Mouse (Mus musculus): ENCODE measurements around the gene Olfr507. TPM values are rescaled to one million over a fixed set of nuclear protein-coding genes. Genes with fewer than 3 reads are reported as not detected.
"Not testable (repeated sequence)": the region's sequence is repeated elsewhere in the genome, so short reads cannot be mapped to it uniquely, and the experiment has no call there.

Gene Olfr507
- not detected for total RNA-seq (2022)

DNA sequence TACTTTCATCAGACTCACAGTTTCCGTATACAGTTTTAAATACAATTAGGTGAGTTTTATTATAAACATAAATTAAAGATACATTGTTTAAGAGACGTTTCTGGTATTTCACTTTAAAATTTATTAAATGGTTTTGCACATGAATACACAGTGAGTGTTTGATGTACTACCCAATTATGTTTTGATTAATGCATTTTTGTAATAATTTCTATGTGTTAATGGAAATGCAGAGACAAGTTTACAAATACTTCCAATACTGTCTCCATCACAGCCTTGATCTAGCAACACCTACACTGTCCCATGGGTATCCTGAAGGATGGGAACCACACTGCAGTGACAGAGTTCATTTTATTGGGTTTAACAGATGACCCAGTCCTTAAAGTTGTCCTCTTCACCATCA is at the start of gene Olfr507:
Gene Olfr507, plus strand, starts transcription at position 301 of the 400 bp plus-strand sequence.
- no peak for DNase-seq (ENCODE audit: low spot score in 2 of 2)

DNA sequence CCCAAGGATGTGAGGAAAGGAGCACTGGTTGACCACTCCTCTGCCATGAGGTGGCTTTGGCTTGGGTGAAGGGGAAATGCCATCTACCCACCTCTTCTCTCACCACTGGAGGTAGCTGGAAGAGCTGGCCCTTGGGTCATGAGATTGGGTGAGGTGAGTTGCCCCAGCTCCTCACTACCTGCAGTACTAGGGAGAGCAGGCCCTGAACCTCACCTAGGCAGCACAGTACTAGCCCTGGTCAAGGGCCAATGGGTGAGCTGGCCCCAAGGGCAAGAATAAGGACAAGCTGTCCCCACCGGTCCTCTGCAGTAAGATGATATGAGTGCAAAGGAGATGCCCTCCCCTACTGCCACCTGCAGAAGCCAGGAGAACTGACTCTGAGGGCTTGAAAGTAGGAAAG is 31.8 kb upstream of the Olfr507 start:
- no peak for DNase-seq (ENCODE audit: low spot score in 2 of 2)

DNA sequence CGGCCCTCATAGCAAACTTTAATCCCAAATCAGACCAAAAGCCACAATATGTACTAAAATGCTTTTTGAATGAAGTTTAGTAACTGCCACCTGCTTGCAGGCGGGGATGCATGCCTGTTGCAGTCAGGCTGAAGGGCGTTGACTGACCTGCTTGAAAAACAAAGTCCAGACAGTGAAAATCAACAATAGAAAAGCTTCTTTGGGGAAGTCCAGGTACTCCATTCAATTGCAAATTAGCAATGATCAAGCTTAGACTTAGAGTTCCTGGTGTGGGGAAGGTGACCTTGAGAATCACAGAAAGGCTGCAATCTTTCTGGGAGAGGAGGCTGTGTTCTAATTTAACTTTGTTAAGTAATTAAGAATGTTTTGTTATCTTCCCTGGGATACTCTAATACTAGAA is 19.7 kb upstream of the Olfr507 start:
- DNase-seq (ENCODE audit: low spot score in 2 of 2): not testable (repeated sequence)

DNA sequence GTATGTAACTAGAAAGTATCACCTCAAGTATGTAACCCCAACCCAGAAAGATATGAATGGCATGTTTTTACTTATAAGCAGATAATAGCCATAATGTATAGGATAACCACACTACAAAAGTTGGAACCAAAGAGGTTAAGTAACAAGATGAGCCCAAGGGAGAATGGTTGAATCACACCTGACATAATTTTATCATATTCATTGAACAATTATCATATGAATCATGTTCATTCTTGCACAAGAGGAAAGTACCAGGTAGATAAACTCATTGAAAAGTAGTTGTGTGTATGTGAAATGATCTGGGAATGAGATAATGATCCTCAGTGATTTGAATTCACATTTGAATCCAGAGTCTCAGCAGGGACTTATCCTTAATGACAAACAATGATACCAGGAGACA is 11.1 kb upstream of the Olfr507 start, which contains the start of gene Olfr506:
Gene Olfr506, plus strand, starts transcription at position 301 of the 400 bp plus-strand sequence.
- DNase-seq (ENCODE audit: low spot score in 2 of 2): no peak

DNA sequence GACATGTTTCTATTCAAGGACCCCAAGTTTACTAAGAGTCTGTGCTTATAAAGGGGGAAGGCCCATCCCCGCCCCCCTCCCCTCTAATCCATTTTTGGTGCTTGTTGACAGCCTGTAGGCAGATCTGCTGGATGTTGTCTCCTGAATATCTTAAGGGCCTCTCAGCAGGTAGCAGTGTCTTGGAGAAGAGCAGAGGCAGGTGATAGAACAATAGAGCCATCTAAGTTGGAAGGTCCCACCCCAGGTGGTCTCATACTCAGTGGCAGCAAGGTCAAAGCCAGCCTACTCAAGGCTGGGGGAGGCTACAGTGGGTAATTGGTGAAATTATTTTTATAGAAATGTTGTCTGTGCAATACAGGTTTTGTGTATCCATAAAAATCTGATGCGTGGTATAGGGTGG is 7.5 kb upstream of the Olfr507 start:
- DNase-seq (ENCODE audit: low spot score in 2 of 2): no peak

DNA sequence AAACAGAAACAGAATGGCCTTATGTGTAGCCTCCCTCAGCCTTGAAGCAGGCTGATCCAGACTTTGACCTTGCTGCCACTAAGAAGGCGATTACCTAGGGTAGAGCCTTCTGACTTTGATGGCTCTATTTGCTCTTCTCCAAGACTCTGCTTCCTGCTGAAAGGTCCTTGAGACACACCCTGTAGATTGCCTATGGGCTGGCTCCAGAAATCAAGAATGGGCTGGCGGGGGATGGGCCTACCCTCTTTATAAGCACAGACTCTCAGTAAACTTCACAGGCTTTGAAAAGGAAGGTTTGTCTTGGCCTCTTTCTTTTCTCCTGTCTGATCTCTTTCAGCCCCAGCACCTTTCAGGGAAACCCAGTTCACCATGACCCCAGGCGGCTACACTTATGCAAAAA is 4.8 kb upstream of the Olfr507 start:
- not testable (repeated sequence) for DNase-seq (ENCODE audit: low spot score in 2 of 2)

DNA sequence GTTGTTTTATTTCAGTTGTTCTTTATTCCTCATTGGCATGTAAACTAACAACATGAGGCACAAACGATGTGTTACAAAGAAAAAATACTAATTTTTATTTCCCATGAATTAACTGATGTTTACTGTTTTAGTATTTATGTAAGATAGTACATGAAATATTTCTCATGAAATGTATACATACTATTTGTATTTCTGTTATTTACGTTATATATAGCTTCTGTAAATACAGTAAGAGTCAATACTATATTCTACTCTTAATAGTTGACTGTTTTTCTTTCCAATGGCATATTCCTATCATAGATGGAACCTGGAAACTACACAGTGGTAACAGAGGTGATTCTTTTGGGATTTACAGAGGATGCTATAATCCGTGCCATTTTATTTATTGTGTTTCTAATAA is 8.1 kb downstream of the Olfr507 start, which contains the start of gene Olfr508:
Gene Olfr508, plus strand, starts transcription at position 301 of the 400 bp plus-strand sequence.
- no peak for DNase-seq (ENCODE audit: low spot score in 2 of 2)

DNA sequence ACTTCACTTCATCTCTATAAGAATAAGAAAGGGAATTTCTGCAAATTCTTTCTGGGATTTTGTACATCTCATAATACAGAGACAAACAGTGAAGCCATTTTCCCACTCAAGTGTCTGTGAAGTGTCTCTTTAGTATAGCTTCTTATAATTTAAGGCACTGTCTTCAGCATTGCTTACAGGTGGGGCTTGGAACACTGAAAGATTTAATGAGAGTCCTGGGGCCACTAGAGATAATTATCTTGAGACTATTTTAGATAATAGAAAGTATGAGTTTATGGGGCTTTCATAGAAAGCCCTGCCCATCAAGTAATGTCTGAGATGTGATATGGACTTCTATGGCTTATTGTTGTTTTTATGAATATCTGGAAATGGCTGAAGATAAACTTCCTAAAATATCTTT is 30.2 kb downstream of the Olfr507 start, which contains the start of gene Olfr509:
Gene Olfr509, minus strand, starts transcription at position 101 of the 400 bp plus-strand sequence.
- no peak for DNase-seq (ENCODE audit: low spot score in 2 of 2)

DNA sequence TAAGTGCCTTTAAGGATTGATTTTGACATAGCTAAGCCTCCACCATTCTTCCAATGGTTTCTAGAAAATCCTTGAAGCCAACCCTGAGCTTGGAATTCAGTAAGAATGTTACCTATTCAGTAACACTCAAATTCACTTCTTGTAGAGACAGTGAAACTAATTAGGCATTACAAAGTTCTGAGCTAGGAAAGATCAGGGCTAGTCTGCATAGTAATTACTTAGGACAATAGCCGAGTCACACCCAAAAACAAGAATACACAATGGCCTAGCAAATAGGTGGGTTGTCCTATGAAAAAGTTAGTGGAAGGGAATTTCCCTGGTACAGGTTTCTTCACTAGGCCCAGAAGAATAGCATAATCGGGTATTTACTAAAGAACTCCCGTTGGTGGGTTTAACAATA is 40.8 kb downstream of the Olfr507 start:
- DNase-seq (ENCODE audit: low spot score in 2 of 2): no peak

DNA sequence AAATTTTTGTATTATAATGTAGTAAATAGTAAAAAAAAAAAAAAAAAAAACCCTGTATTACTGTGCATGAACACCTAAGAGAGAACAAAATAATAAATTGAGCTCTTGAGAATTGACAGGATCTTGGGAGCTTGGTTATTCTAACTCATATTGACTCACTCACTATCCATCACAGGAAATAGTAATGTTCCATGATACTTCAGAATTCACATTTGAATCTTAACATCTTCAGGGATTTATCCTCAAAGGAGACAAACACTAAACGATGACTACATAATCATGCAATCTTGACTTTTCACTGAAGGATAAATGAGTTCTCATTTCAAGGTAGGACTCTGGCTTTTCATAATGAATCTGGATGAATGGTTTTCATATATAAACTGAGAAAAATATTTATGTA is 44.5 kb downstream of the Olfr507 start, which contains the start of gene Olfr510:
Gene Olfr510, plus strand, starts transcription at position 301 of the 400 bp plus-strand sequence.
- no peak for DNase-seq (ENCODE audit: low spot score in 2 of 2)

DNA sequence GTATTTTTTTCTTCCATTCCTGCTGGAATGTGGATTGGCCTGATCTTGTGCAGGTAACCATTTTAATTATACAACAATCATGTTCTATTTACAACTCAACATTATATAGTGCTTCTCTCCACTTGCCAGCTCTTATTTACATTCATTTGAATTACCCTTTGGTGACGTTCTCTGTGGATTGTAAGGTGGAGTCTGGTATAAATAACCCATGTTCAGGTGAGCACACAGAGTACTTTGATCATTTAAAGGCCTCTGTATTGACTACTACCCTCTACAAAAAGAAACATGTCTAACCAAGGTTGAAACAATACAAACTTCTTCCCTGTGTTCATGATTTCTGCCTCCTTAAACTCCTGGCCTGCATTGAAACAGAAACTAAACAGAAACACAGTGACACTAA is 49.4 kb downstream of the Olfr507 start:
- no peak for DNase-seq (ENCODE audit: low spot score in 2 of 2)

Other genes starting within 250 kb of the Olfr507 start
- gene Olfr495, start 228.6 kb upstream of the Olfr507 start, total RNA-seq (2022): not detected
- gene Olfr497, start 201.4 kb upstream of the Olfr507 start, total RNA-seq (2022): not detected
- gene Olfr498, start 156.5 kb upstream of the Olfr507 start, total RNA-seq (2022): not detected
- gene Olfr502, start 96.7 kb upstream of the Olfr507 start, total RNA-seq (2022): not detected
- not detected for gene Olfr503, start 77.3 kb upstream of the Olfr507 start, total RNA-seq (2022)
- not detected for gene Olfr504, start 56.0 kb upstream of the Olfr507 start, total RNA-seq (2022)
- not detected for gene Olfr506, start 11.0 kb upstream of the Olfr507 start, total RNA-seq (2022)
- not detected for gene Olfr508, start 8.2 kb downstream of the Olfr507 start, total RNA-seq (2022)
- gene Olfr509, start 30.1 kb downstream of the Olfr507 start, total RNA-seq (2022): not detected
- gene Olfr510, start 44.6 kb downstream of the Olfr507 start, total RNA-seq (2022): not detected
- not detected for gene Olfr512, start 91.5 kb downstream of the Olfr507 start, total RNA-seq (2022)
- under 1 TPM in 1 of 4 experiments, not detected in 3; 0.27 TPM for gene Olfr513, start 129.2 kb downstream of the Olfr507 start, total RNA-seq (2022)
- not detected for gene Olfr514, start 204.2 kb downstream of the Olfr507 start, total RNA-seq (2022)
- not detected for gene Olfr516, start 228.7 kb downstream of the Olfr507 start, total RNA-seq (2022)

All from gastrocnemius, adult 8-10 months (tissue).